Mouse (Mus musculus) small intestine, adult 2 months (tissue): Measurements from ENCODE around the gene Cacna1d.

Experiments used
- CTCF ChIP-seq: fragments of 200-500 bp; IDR thresholded peaks from 2 replicates; pipeline ENCODE4 v1.5.1; 2012; ENCODE audit warnings: low read depth, mild to moderate bottlenecking, control low read depth, inconsistent platforms, low read length, moderate library complexity, mixed read lengths; ENCODE audit not compliant: insufficient replicate concordance, insufficient read length; ENCODE audit errors: extremely low read depth
- POLR2A ChIP-seq: fragments of 200-500 bp; IDR thresholded peaks from 2 replicates; pipeline ENCODE4 v1.6.1; 2012; ENCODE audit warnings: low read depth, mild to moderate bottlenecking, control low read depth, inconsistent platforms, low read length, moderate library complexity

GRCm38 (mm10) chr14:30317616-30318015 lies 173.6 kb downstream of the Cacna1d start:
- TF ChIP-seq CTCF, result no peak
- no peak for TF ChIP-seq POLR2A
